Mouse (Mus musculus) G1E-ER4 (cell line): ENCODE data around the gene Tnk1. TPM values are rescaled to one million over a fixed set of nuclear protein-coding genes. Genes with fewer than 3 reads are reported as not detected.

Source experiments
- GATA1 ChIP-seq: IDR thresholded peaks from one replicate; pipeline ENCODE4 v1.8.0; 2012; ENCODE audit warnings: low read length, inconsistent platforms
- polyA plus RNA-seq: library from polyadenylated mRNA; stranded (reverse); fragments of >175 nt; gene quantifications from 2 replicates; pipeline ENCODE4 v1.2.3, GENCODE M21; 2012

The Tnk1 gene
- polyA plus RNA-seq, 1 experiment = 0.09 TPM

GRCm38 (mm10) chr11:69834001-69834549 is 24.5 kb downstream of the Tnk1 start:
- no peak for TF ChIP-seq GATA1

DNA sequence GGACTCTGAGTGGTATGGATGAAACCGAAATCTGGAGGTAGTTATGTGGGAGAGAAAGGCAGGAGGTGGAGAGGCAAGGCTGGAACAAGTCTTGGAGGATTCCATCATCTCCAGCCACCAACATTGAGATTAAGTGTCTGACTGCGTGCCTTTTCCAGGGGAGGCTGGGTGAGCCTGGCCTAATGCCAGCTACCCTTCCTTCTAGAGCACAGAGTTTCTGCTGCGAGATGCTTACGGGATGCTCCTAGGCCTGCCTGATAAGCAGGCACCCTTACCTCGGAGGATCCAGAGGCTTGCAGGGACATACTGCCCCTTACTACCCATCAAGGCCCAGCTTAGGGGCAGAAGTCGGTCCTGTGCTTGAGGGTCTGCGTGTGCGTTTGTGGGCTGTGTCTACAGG is 25.0 kb downstream of the Tnk1 start:
- TF ChIP-seq GATA1 = no peak

DNA sequence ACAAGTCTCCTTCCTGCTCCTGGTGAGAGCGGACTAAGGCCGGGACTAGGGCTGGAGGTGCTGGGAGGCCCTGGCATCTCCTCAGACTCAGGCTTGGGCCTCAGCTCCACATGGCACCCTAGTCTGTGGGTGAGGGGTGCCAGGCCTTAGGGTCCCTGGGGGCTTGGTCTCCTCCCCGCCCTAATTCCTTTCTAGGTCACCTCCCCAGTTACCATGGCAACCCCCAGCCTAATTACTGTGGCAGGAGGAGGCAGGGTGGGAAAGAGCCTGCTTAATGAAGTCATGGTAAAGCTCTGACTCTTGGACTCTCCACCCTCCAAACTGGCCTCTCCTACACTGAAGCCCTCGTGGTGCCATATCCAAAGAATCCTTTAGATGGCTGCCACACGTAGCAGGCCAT is 29.7 kb downstream of the Tnk1 start:
- TF ChIP-seq GATA1 = no peak

DNA sequence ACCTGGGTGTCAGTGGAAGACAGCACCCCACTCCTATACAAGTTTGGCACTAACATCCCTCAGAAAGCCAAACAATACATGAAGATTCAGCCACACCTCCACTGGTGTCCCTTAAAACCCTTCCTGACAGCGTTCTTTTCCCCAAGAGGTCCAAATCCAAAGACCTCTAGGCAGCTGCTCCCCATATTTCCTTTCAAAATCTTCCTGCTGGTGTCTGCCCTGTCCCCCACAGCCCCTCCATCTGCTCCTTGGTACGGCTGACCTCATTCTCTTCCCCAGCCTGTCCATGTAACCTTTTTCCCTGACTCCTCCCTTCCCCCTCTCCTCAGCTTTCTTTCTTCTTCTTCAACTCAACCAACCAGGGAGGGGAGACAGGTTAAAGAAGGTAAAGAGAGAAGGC is 35.1 kb downstream of the Tnk1 start:
- no peak for TF ChIP-seq GATA1

DNA sequence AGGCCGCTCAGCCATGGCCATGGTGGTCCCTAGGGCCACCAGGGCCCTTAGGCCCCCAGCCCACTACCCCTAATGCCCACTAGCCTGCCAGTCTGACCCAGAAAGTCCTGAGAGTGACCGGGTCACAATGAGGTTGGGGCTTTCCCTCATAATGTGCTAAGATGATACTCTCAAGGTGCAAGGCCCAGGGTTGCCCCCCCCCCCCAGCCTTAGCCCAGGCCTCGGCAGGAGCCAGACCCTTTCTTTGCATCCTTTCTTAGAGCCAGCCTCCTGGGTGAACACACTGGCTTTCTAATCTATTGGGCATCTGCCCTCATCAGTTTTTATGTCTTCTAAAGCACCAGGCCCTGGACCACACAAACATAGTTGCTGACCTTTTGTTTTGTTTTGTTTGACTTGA is 36.5 kb downstream of the Tnk1 start, which contains the start of gene Spem1:
TSS of gene Spem1 (minus strand) at position 101 of the 400 bp plus-strand sequence.
- no peak for TF ChIP-seq GATA1

- no peak for TF ChIP-seq GATA1
These were observed 39.7 kb downstream of the Tnk1 start for GRCm38 (mm10) chr11:69818871-69819270.

DNA sequence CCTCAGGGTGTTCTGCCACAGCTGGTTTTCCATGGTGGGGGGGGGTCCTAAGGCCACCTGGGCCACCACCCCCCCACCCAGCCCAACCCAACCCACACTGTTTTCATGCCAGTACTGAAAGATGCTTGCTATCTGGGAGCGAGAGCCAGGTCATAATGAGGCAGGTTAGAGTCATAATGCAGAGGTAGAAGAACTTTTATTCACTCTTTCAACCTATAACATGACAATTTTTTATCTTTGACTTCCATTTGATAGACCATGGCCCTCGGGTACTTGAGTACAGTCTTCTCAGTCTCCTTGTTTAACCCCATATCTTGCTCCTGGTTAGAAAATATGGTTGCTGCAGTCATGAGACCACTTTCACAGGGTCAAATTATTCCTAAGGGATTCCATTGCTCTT is 40.2 kb downstream of the Tnk1 start, which contains the start of gene Spem2:
TSS of gene Spem2 (minus strand) at position 101 of the 400 bp plus-strand sequence.
- no peak for TF ChIP-seq GATA1

DNA sequence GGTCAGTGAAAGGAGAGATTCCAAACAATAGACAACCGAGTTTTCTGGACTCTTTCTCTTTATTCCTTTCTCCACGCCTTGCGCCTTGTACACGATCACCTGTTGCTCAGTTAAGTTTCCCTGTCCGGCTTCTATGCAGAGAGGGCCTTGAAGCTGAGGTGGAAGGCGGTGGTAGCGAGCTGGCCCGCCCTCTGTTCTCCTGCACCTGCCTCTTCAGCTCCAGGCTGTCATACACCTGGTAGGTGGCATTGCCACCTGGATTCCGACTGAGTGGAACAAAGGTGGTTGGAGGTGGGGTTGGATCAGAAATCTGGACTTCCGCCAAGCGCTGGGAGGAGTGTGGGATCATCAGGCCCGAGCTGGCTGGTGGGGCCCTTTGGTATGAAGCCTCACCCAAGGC is 42.0 kb downstream of the Tnk1 start:
- no peak for TF ChIP-seq GATA1

DNA sequence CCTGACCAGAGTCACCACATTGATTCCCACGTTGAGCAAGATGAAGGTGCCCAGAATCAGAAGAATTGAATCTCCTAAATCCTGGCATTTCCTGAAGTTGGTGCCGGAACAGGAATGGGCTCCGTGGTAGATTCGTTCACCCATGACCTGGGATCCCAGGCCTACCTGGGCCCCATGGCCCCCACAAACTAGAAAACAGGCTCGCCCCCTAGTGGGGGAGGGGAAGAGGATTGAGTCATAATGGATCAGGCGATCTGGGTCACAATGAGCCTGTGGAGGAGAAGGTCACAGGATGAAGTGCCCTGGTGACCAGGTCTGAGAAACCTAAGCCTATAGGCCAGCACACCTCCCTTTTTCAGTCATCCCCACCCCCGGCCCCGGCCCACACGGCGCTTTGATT is 43.4 kb downstream of the Tnk1 start, which contains the start of gene Gm39566:
TSS of gene Gm39566 (minus strand) at position 144 of the 400 bp plus-strand sequence.
- TF ChIP-seq GATA1 = no peak

GRCm38 (mm10) chr11:69810280-69810679 is 48.2 kb downstream of the Tnk1 start:
- no peak for TF ChIP-seq GATA1

GRCm38 (mm10) chr11:69807641-69808040 is 50.9 kb downstream of the Tnk1 start:
- no peak for TF ChIP-seq GATA1

DNA sequence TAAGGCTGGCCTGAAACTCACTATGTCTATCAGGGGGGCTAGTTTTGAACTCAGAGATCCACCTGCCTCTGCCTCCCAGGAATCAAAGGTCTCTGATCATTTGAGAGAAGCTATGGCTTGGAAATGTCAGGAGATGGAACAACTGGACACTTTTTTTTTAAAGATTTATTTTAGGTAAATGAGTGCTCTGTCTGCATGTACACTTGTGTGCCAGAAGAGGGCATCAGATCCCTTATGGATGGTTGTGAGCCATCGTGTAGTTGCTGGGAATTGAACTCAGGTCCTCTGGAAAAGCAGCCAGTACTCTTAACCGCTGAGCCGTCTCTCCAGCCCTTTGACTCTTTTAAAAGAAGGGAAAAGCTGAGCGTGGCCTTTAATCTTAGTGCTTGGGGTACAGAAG is 52.2 kb downstream of the Tnk1 start:
- TF ChIP-seq GATA1 = no peak

DNA sequence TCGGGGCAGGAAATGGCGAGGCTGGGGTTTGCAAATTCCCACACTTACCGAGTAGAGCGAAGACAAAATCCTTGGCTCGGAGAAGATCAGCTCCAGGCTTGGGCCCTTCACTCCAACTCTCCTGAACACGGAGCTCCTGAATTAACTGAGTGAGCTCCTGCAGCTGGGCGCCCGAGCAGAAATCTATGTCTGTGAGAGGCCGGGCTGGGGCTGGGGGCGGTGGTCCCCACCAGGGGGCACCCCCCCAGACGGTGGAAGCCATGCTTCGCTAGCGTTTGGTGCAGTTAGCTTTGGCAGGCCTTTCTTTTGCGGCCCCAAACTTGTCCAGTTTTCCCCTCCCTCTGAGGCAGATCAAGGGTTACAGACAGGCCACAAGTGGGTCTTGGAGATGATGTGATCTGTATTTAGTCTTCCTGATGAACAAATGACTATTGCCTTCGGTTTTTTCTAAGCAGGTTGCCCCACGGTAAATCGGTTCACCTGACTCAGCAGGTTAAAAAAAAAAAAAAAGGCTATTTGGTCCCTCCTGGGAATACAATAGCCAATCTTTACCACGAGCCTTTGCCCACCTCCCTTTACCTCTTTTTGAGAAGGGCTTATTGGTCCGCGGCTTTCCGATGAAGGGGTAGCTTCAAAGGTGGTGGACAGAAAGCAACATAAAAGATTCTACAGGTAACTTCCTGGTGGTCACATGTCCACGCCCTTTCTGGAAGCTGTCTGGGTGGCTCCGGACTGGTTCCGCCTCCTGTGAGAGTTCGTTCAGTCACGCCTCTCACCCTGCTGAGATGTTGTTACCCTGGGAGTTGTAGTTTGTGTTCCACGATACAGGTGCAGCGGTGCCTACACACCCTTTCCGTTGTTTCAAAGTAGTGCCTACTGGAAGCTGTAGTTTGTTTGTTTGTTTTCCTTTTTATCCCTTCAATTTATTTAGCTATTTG is 53.3 kb downstream of the Tnk1 start, which contains the start of gene Tmem102:
TSS of gene Tmem102 (minus strand) at position 653 of the 938 bp plus-strand sequence.
- no peak for TF ChIP-seq GATA1

GRCm38 (mm10) chr11:69804652-69804940 is 53.9 kb downstream of the Tnk1 start:
- no peak for TF ChIP-seq GATA1

DNA sequence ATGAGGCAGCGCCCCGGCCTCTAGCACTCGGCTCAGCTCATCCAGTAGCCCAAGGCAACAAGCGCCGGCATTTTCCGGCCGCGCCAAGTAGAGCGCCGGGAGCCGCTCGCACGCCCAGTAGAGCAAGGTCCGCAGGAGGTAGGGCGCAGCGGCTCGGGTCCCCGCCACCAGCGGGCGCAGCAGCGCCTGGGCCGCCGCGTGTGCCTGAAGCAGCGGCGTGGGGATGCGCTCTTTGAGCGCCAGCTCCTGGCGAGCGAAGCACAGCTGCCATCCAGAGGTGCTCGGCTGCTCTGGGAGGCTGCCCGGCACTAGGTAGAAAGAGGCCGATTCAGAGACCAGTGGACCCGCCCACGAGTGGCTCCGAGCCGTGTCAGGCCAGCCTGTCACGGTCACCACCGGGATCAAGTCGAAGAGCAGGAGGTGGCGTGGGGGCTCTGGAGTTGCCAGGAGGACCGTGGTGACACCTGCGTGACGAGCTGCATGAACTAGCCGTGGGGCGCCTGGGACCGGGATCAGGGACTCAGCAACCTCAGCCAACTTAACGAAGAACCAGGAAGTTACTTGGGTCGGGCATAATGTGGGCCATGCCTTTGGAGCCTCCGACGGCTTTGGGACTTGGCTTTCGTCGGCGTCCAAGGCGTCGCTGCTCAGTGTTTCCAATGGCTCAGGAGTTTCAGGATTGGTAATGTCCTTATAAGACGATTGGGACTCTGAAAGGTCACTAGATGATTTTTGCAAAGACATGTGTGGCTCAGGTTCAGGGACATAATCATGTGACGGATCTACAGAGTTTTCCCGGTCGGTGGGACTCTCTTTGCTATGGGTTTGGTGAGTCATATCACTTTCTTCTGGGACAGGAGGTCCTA is 54.5 kb downstream of the Tnk1 start:
- TF ChIP-seq GATA1 = no peak

DNA sequence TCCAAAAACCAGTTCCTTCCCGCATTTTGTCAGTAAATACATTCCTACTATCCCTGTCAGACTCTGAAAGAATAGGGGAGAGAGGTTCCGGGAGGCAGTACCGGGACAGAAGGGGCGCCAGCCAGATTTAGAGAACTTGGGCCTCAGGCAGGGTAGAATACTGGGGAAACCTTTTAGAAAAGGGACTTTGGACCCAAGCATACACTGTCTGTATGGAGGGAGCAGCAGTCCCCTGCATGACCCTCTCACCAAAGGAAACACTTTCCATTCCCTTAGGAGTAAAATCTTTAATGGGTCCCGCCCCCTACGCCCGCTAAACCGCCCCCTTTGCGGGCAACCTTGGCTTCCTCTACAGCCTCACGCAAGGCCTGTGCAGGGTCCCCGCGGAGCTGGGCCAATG is 55.2 kb downstream of the Tnk1 start:
- no peak for TF ChIP-seq GATA1
